Mouse (Mus musculus): ENCODE measurements at regions not wholly inside any gene's neighbourhood (a gene's known extent, or its start where the extent isn't known, plus 50 kb on each side); places are given as distances from the start of the nearest gene placed in this dataset.

DNA sequence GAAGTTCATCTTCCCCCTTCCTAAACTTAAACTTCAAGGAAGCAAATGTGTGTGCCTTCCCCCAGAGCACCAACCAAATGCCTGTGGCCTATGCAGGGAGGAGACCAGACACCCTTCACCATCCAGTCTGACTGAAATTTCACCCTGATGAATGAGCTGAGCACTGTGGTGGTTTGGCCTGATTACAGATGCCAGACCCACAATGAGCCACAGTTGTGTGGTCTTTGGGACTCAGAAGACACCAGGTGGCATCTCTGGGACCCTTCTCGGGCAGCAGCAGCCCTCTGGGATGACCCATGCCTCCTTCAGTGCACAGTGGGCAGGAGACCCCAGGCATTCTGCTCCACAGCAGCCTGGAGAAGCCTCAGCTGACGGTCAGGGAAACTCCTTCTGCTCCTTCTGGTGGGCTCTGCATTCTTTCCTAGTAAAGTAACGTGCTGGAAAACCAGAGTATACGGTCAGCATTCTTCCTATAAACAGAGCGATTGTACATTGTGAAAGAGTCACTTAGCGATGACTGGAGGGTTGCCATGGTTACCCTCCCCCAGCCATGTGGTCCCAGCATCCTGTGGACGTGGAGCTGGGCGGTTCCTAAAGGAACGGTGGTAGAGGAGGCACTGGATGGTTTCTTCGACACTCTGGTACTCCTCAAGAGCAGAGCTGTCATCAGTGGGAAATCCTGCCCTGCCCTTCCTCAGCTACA is 50.3 kb upstream of the Col5a1 start:
- TF ChIP-seq CTCF (conservative IDR thresholded peaks at IDR 0.05; ENCODE audit: insufficient read depth, insufficient read length, low read depth, low read length) (no peak), POLR2A (IDR thresholded peaks at IDR 0.05; ENCODE audit: low read depth, low read length) (no peak)

Data from kidney, adult 2 months (tissue).